Mouse (Mus musculus): ENCODE data around the gene Htt. TPM values are rescaled to one million over a fixed set of nuclear protein-coding genes. Genes with fewer than 3 reads are reported as not detected.

Gene Htt
- polyA plus RNA-seq, 1 experiment = 6.9 TPM

DNA sequence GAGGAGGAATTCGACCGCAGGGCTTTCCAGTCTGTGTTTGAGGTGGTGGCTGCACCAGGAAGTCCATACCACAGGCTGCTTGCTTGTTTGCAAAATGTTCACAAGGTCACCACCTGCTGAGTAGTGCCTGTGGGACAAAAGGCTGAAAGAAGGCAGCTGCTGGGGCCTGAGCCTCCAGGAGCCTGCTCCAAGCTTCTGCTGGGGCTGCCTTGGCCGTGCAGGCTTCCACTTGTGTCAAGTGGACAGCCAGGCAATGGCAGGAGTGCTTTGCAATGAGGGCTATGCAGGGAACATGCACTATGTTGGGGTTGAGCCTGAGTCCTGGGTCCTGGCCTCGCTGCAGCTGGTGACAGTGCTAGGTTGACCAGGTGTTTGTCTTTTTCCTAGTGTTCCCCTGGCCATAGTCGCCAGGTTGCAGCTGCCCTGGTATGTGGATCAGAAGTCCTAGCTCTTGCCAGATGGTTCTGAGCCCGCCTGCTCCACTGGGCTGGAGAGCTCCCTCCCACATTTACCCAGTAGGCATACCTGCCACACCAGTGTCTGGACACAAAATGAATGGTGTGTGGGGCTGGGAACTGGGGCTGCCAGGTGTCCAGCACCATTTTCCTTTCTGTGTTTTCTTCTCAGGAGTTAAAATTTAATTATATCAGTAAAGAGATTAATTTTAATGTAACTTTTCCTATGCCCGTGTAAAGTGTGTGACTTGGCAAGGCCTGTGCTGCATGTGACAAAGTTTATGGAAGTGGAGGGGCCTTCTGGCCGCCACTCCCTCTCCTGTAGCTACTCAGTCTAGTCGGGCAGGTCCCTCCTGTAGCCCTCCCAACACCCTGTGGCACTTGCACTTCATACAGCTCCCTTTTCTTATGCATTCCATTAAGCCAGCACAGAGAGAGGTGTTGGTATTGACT is 147.4 kb downstream of the Htt start:
- H3K4me3 ChIP-seq (ENCODE audit: insufficient read depth, low read depth, low read length) = no peak overlapping the region
- no peak overlapping the region for H3K27ac ChIP-seq (replicated peaks; ENCODE audit: low read depth, low read length)
- H3K4me1 ChIP-seq (ENCODE audit: control insufficient read depth, insufficient read depth, insufficient read length, low read length) = no peaks in the 10 kb centered on the region

DNA sequence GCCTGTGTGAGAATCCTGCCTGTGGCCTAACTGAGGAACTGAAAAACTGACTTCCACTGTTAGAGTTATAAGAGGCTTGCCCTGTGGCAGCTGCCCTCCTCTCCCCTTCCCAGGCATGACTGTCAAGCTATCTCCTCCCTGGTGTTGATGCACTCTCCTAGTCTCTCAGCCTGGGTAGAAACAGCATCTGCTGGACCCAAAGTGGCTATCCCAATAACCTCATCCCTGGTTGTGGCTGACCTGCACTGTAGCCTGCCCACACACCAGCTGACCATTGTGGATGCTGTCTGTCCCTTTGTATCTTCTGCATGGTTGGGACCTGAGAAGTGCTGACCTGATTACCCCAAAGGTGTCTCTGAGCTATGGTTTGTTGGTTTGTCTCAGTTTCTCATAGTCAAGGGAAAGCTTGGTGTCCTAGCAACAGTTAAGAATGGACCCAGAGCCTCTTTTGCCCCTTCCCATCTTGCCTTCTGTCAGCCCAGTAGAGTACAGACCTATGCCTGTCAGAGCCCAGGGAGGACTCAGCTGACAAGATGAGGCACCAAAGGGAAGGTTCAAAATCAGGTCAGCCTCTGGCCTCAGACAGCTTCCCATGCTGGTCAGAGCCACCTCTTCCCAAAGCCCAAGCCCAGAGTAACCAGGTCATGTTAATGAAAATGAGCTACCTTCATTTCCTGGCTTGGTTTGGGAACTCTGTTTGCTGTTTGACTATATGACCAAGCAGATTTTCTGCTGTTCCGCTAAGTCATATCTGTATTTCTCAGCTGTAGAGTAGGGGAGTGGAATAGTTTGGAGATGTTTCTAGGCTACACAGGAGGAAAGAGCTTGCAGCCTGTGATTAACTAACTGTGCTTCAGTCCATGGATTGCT is 148.3 kb downstream of the Htt start:
- Histone ChIP-seq H3K27ac (replicated peaks; ENCODE audit: low read depth, low read length) (no peak overlapping the region), H3K4me1 (ENCODE audit: control insufficient read depth, insufficient read depth, insufficient read length, low read length) (no peaks in the 10 kb centered on the region), H3K4me3 (ENCODE audit: insufficient read depth, low read depth, low read length) (no peak overlapping the region)

DNA sequence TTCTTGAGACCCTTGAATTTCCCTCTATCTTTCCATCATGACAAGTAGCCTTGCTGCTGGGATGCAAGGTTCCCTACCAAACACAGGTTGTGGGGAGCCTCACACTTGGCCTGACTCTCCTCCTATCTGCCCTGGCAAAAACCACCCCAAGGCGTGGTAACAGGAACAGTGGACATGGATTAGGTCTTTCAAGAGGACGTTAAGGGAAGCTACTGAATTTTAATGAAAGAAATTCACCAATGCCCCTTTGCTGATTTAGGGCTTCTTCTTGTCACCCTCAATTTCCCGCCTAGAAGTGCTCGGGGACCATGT is 148.9 kb downstream of the Htt start:
- Histone ChIP-seq H3K27ac (replicated peaks; ENCODE audit: low read depth, low read length) (no peak overlapping the region), H3K4me1 (ENCODE audit: control insufficient read depth, insufficient read depth, insufficient read length, low read length) (no peaks in the 10 kb centered on the region)

DNA sequence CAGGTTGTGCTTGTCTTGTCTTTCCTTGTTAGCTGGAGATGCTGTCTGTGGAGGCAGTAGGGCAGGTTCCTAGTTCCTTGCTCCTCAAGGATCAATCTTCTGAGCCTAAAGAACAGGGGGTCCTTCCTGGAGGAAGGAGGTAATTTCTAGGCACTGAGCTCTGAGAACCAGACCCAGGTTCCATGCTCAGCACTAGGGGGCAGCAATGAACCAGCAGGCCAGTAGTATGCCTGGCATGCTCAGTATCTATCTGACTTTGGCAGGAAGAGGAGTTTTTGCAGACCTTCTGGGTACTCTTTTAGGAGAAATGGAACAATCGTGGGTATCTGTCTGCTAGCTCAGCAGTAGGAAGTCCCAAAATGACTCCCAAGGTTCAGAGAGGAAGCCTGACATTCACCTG is 154.3 kb downstream of the Htt start:
- Histone ChIP-seq H3K4me3 (ENCODE audit: insufficient read depth, low read depth, low read length) (no peak overlapping the region), H3K27ac (replicated peaks; ENCODE audit: low read depth, low read length) (no peak overlapping the region), H3K4me1 (ENCODE audit: control insufficient read depth, insufficient read depth, insufficient read length, low read length) (no peaks in the 10 kb centered on the region)

More for the DNA sequence above, 148.9 kb downstream of the Htt start:
- no peak overlapping the region for H3K4me3 ChIP-seq (ENCODE audit: insufficient read depth, low read depth, low read length)

DNA sequence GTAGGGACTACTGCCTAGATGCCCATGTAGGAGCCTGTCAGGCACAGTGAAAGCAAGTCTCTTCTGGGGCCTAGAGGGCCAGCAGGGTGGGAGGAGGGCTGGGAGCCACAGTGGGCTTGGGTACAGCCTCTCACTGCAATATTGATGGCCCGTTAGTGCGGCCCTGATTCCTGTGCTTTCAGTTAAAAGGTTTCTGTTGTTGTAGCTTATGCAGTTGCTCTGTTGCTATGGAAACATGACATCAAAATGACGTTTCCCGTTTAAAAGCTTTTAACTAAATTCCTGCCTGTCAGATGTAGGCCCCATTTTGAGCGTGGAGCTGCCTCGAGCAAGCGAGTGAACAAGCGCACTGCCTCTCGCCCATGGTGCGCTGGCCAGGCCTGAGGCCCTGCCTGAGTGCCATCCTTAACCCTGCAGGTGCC is 155.7 kb downstream of the Htt start:
- no peak overlapping the region for H3K27ac ChIP-seq (replicated peaks; ENCODE audit: low read depth, low read length)
- H3K4me3 ChIP-seq (ENCODE audit: insufficient read depth, low read depth, low read length) = no peak overlapping the region
- no peaks in the 10 kb centered on the region for H3K4me1 ChIP-seq (ENCODE audit: control insufficient read depth, insufficient read depth, insufficient read length, low read length)

DNA sequence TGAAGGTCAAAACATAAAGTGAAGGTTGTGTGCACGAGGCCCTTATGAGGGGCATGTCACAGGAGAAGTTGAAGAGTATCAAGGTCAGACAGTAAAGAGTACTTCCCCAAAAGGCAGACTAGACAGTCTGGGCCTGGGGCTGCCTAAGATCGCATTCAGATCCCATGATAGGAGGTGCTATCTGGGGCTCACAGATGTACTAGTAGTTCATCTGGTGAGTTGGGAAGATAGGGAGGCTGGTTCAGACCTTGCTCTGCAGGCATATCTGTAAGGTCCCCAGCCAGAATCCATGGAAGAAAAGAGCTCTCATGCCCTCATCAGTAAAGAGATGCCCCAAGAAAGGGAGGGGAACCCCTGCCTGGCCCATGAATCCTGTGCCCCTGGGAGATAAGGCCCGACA is 157.2 kb downstream of the Htt start:
- Histone ChIP-seq H3K27ac (replicated peaks; ENCODE audit: low read depth, low read length) (no peak overlapping the region), H3K4me1 (ENCODE audit: control insufficient read depth, insufficient read depth, insufficient read length, low read length) (no peaks in the 10 kb centered on the region)

DNA sequence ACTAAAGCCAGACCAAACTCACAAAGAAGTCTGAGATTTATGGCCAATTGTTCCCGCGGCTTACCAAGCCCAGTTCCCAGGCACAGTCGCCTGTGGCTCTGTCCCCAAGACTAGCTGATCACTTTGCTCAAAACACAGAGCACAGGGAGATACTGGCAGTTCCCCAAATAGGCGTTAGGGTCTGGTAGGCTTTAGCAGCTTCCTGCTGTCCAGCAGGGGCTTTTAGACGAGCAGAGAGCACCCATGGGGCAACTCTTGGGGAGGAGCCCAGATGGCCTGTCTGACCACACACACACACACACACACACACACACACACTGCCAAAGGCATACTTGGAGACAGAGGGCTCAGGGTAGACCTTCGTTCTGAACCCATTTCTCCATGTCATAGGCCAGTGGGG is 161.0 kb downstream of the Htt start:
- no peak overlapping the region for H3K27ac ChIP-seq (replicated peaks; ENCODE audit: low read depth, low read length)
- H3K4me3 ChIP-seq (ENCODE audit: insufficient read depth, low read depth, low read length) = no peak overlapping the region
- H3K4me1 ChIP-seq (ENCODE audit: control insufficient read depth, insufficient read depth, insufficient read length, low read length) = no peaks in the 10 kb centered on the region

More for the DNA sequence above, 157.2 kb downstream of the Htt start:
- H3K4me3 ChIP-seq (ENCODE audit: insufficient read depth, low read depth, low read length) = no peak overlapping the region

DNA sequence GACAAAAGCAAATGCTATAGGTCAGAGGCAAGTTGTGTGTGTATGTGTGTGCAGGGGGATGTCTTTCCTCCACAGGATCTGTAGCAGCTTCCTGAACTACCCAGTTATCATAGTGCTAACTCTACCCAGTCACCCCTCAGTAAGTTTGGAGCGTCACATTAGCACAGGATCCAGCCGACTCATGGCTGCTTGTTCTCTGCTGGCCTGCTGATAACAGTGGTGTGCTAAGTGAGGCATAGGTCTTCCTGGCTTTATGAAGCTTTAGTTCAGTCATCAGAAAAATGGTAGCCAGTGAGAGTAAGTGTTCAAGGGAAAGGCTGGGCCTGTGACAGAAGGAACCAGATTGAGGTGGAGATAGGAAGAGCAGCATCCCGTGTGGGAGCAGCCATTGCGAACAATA is 162.4 kb downstream of the Htt start:
- H3K4me3 ChIP-seq (ENCODE audit: insufficient read depth, low read depth, low read length) = no peak overlapping the region
- H3K4me1 ChIP-seq (ENCODE audit: control insufficient read depth, insufficient read depth, insufficient read length, low read length) = no peaks in the 10 kb centered on the region
- no peak overlapping the region for H3K27ac ChIP-seq (replicated peaks; ENCODE audit: low read depth, low read length)

DNA sequence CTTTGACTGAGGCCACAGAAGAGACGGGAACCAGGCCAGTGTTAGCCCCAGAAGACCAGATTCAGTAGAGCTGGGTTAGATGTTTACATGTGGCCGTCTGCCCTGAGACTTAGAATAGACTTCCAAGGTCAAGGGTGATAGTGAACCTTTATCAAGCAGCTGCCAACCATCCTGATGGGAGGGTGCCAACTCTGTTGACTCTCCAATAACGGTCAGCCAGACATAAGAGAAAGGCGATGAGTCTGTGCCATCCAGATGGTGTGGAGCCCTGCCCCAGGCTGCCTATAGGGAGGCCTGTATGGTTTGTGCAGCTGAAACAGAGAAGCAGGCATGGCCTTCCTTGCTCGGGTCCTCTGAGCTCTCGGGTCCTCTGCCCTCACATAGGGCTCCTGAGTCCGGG is 163.0 kb downstream of the Htt start:
- H3K4me3 ChIP-seq (ENCODE audit: insufficient read depth, low read depth, low read length) = no peak overlapping the region
- no peak overlapping the region for H3K27ac ChIP-seq (replicated peaks; ENCODE audit: low read depth, low read length)
- H3K4me1 ChIP-seq (ENCODE audit: control insufficient read depth, insufficient read depth, insufficient read length, low read length) = no peaks in the 10 kb centered on the region

DNA sequence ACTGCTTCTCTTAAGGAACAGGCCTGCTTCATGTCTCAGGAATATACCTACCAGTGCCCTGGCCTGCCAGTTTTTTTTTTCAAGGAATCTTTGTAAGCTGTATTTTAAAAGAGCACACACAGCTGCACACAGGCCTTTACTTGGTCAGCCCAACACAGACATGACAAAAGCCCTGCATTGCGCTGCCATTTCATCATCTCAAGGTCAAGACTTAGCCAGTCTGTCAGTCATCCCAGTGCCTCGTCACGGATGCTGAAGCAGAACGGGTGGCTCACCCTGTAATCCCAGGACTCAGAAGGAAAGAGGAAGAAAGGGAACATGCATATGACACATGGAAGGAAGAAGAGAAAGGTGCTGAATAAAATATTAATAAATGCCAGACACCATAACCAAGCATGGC is 166.1 kb downstream of the Htt start:
- H3K27ac ChIP-seq (replicated peaks; ENCODE audit: low read depth, low read length) = no peak overlapping the region
- H3K4me3 ChIP-seq (ENCODE audit: insufficient read depth, low read depth, low read length) = no peak overlapping the region
- peaks cover 13% of the 10 kb centered on the region for H3K4me1 ChIP-seq (ENCODE audit: control insufficient read depth, insufficient read depth, insufficient read length, low read length)

DNA sequence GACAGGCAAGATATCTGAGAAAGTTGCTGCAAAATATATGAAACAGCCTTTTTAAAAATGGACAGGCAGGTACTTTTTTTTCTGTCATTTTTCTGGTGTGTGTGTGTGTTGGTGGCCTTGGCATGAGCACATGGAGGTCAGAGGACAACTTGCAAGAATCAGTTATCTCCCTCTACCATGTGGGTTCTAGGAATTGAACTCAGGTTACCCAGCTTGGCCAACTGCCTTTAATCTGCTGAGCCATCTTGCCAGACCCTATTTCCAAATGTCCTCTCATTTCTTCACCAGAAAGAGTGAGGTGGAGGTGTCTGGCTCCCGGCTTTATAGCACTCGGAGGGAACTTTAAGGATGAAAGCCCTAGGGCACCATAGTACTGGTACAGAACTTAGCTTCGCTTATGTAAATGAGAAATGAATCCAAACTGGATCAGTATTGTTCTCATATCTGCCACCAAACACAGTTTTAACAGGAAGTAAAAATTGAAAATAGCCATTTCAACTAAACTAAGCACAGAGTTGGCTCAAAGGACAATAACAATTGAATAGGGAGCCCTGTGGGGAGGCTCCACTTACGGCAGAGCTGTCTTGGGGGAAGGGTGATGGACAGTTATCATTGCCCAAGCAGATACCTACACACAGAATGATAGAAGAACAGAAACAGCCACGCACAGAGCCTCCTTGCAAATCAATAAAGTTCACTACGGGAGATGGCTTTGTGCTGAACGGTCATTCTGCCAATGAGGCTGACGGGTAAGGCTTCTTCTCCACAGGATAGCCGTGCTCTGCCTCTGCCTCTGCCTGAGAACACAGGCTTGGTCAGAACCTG is 168.8 kb downstream of the Htt start:
- H3K4me3 ChIP-seq (ENCODE audit: insufficient read depth, low read depth, low read length) = no peak overlapping the region
- peak overlapping the region; percentile 93 for H3K27ac ChIP-seq (replicated peaks; ENCODE audit: low read depth, low read length)
- peaks cover 15% of the 10 kb centered on the region for H3K4me1 ChIP-seq (ENCODE audit: control insufficient read depth, insufficient read depth, insufficient read length, low read length)

DNA sequence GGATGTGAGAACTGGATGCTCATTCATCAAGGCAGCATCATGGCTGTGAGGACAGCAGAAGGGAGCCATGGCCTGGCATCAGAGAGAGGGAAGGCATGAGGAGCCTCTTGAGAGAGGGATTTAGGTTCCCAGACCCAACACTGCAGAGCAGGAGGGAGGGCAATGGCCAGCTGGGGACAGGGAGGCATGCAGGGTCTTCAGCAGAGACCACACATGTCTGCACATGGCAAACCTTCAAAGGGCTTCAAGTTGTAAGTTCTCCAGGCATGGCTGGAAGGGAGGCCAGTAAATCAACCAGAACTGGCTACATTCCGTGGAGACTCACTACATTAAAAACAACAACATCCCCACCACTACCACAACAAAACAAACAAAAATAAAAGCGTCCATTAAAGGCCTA is 169.6 kb downstream of the Htt start:
- peaks cover 15% of the 10 kb centered on the region for H3K4me1 ChIP-seq (ENCODE audit: control insufficient read depth, insufficient read depth, insufficient read length, low read length)
- no peak overlapping the region for H3K4me3 ChIP-seq (ENCODE audit: insufficient read depth, low read depth, low read length)
- peak overlapping the region; percentile 93 for H3K27ac ChIP-seq (replicated peaks; ENCODE audit: low read depth, low read length)

DNA sequence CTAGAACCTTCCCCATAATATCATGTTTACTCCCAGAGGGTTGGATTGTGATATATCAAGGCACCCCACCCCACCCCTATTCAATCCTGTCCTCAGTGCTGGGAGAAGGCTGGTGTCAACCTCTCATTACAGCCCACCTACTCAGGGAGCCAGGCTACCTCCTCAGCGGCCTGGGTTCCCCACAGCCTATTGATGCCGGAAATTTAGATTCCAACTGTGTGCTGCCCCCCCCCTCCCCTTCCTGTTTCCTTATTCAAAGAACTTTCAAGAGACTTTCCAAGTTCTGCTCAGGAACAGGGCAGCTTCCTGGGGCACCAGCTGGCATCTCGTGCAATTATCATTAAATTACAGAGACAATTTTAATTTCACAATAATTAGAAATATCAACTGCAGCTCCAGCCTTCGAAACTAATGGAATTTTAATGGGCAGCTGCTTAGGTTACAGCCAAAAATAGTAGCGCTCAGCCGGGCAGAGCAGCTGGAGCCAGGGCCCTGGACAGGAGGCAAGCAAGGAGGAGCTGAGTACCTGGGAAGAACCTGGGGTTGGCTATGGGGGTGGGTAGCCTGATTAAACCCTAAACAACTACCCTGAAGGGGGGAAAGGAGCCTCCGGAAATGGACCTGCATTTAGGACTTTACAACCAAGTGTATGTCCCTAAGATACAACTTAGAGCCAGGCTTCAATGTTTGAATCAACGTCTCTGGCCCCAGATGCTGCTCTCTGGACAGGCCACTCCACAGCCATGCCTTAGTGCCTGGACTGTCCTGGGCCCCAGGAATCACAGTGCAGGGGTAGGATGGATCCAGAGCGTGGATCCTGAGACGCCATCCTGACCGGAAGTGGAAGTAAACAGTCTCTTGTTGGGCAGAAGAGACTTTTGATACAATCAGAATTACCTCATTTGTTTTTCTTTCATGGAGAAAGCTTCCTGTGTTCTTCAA is 170.2 kb downstream of the Htt start:
- Histone ChIP-seq H3K4me3 (ENCODE audit: insufficient read depth, low read depth, low read length) (no peak overlapping the region), H3K4me1 (ENCODE audit: control insufficient read depth, insufficient read depth, insufficient read length, low read length) (peaks cover 15% of the 10 kb centered on the region), H3K27ac (replicated peaks; ENCODE audit: low read depth, low read length) (peak overlapping the region; percentile 93)

DNA sequence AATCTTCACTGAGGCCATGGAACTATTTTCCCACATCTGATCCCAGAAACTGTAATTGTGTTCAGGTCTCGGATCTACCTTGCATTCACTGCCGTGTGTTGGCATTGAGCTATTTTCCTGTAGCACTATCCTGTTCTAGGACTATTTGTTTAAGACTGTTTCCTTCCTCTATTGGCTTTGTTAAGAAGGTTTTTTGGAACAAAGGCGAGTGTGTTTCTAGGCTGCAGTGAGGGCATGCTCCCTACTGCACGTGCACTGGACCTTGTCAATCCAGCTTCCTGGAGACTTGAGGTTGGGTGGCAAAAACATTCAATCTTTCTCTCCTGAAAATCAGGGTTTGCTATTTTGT is 170.9 kb downstream of the Htt start:
- H3K27ac ChIP-seq (replicated peaks; ENCODE audit: low read depth, low read length) = peak overlapping the region; percentile 93
- peaks cover 15% of the 10 kb centered on the region for H3K4me1 ChIP-seq (ENCODE audit: control insufficient read depth, insufficient read depth, insufficient read length, low read length)
- H3K4me3 ChIP-seq (ENCODE audit: insufficient read depth, low read depth, low read length) = no peak overlapping the region
